Mouse (Mus musculus) hindbrain, postnatal 0 days (tissue): ENCODE data around the gene Cers1. TPM values are rescaled to one million over a fixed set of nuclear protein-coding genes. Genes with fewer than 3 reads are reported as not detected.

Experiments
- ATAC-seq: fragments of 200-750 bp; cut with Nextera tagmentation; 2 replicates; pipeline ENCODE4 v1.8.0; 2017; ENCODE audit warnings: mild to moderate bottlenecking, moderate TSS enrichment, moderate library complexity
- DNase-seq: peaks from one replicate; pipeline ENCODE4 v3.0.0-alpha.2; 2015; ENCODE audit warnings: low spot score
- H3K27ac ChIP-seq: fragments of 300-500 bp; sonication (generic); 2 replicates; pipeline ENCODE4 v1.5.1; 2014; ENCODE audit warnings: mild to moderate bottlenecking
- H3K27me3 ChIP-seq: fragments of 300-500 bp; sonication (generic); 2 replicates; pipeline ENCODE4 v1.6.1; 2014; ENCODE audit warnings: low read length, mixed read lengths; ENCODE audit not compliant: insufficient read depth
- H3K36me3 ChIP-seq: fragments of 300-500 bp; sonication (generic); 2 replicates; pipeline ENCODE4 v1.6.1; 2014; ENCODE audit warnings: low read length, mixed read lengths; ENCODE audit not compliant: insufficient read depth
- H3K4me1 ChIP-seq: fragments of 300-500 bp; sonication (generic); 2 replicates; pipeline ENCODE4 v1.6.1; 2014; ENCODE audit warnings: antibody characterized with exemption, low read length, mixed read lengths; ENCODE audit not compliant: insufficient read depth
- H3K4me2 ChIP-seq: fragments of 300-500 bp; sonication (generic); 2 replicates; pipeline ENCODE4 v1.6.1; 2014; ENCODE audit warnings: low read depth, mild to moderate bottlenecking, low read length, moderate library complexity, mixed read lengths
- H3K4me3 ChIP-seq: fragments of 300-500 bp; sonication (generic); 2 replicates; pipeline ENCODE4 v1.5.1; 2014; ENCODE audit warnings: low read length
- H3K9ac ChIP-seq: fragments of 300-500 bp; sonication (generic); replicated peaks from 2 replicates; pipeline ENCODE4 v1.6.1; 2014; ENCODE audit warnings: mild to moderate bottlenecking, low read length, moderate library complexity, mixed read lengths
- H3K9me3 ChIP-seq: fragments of 300-500 bp; sonication (generic); 2 replicates; pipeline ENCODE4 v1.6.1; 2016; ENCODE audit warnings: low read length, mixed read lengths
- CTCF ChIP-seq: IDR thresholded peaks from 2 replicates; pipeline ENCODE4 v1.5.1; 2016; ENCODE audit warnings: antibody characterized with exemption, control low read depth, low read depth
- WGBS: fragments of 180-500 bp; shearing (Covaris S2); extraction: QIAGEN DNeasy Blood & Tissue Kit; methylation state at CpG from one replicate; pipeline ENCODE4 v1.1.7; 2014; 5-methylcytosine and 5-hydroxymethylcytosine counted together
- polyA plus RNA-seq: library from polyadenylated mRNA; unstranded; fragments of >200 nt; fragmentation: Nextera tagmentation; extraction: Ambion mirVana; gene quantifications from 2 replicates; pipeline ENCODE4 v1.2.1, GENCODE M21; 2015
- total RNA-seq: library from RNA; depleted of rRNA; stranded (reverse); fragments of >200 nt; gene quantifications from 2 replicates; pipeline ENCODE4 v1.2.3, GENCODE M21; 2014

Cers1 gene
- total and polyA plus RNA-seq, 2 experiments from 2014 or later = 45.5 to 92.5 TPM

GRCm38 (mm10) chr8:70276476-70276875 lies 39.1 kb upstream of the Cers1 start:
- TF ChIP-seq CTCF = no peak
- Histone ChIP-seq H3K36me3 (no peaks in the 10 kb centered on the region), H3K27ac (no peak overlapping the region), H3K4me1 (no peaks in the 10 kb centered on the region), H3K4me3 (no peak overlapping the region), H3K27me3 (no peaks in the 10 kb centered on the region), H3K4me2 (no peak overlapping the region), H3K9ac (no peak overlapping the region), H3K9me3 (no peaks in the 10 kb centered on the region)
- 92% methylated on average over 3 of the region's 3 CpGs for WGBS
- ATAC-seq (no peak), DNase-seq (no peak)

- no peaks in the 10 kb centered on the region for H3K36me3 ChIP-seq
- H3K9ac ChIP-seq = 0 out of 2 replicates have a peak overlapping the region, but pooled peaks have one; percentile 9
- H3K27me3 ChIP-seq = no peaks in the 10 kb centered on the region
- TF ChIP-seq CTCF = no peak
- 50% methylated on average over 15 of the region's 15 CpGs for WGBS
- no peak overlapping the region for H3K4me2 ChIP-seq
- ATAC-seq (no peak), DNase-seq (no peak)
- H3K27ac ChIP-seq = peak overlapping the region; percentile 0; the same call in 1 of the 2 replicates
- no peaks in the 10 kb centered on the region for H3K9me3 ChIP-seq
- H3K4me1 ChIP-seq = no peaks in the 10 kb centered on the region
- H3K4me3 ChIP-seq = no peak overlapping the region
These were observed 37.4 kb upstream of the Cers1 start for GRCm38 (mm10) chr8:70278175-70278574.

GRCm38 (mm10) chr8:70279266-70279665 lies 36.3 kb upstream of the Cers1 start:
- Histone ChIP-seq H3K4me2 (no peak overlapping the region), H3K27ac (no peak overlapping the region), H3K4me3 (no peak overlapping the region), H3K9me3 (no peaks in the 10 kb centered on the region), H3K4me1 (no peaks in the 10 kb centered on the region), H3K36me3 (no peaks in the 10 kb centered on the region), H3K9ac (no peak overlapping the region), H3K27me3 (no peaks in the 10 kb centered on the region)
- WGBS = 78% methylated on average over 8 of the region's 8 CpGs
- no peak for TF ChIP-seq CTCF
- DNase-seq = no peak
- ATAC-seq = no peak

GRCm38 (mm10) chr8:70281001-70281400 lies 34.6 kb upstream of the Cers1 start:
- DNase-seq (no peak), ATAC-seq (no peak)
- Histone ChIP-seq H3K4me1 (no peaks in the 10 kb centered on the region), H3K9me3 (no peaks in the 10 kb centered on the region), H3K4me2 (no peak overlapping the region), H3K27ac (no peak overlapping the region; the same call in 1 of the 2 replicates), H3K9ac (no peak overlapping the region), H3K27me3 (no peaks in the 10 kb centered on the region), H3K36me3 (peaks cover 5% of the 10 kb centered on the region; the same call in 1 of the 2 replicates), H3K4me3 (no peak overlapping the region)
- TF ChIP-seq CTCF = no peak
- 37% methylated on average over 3 of the region's 3 CpGs for WGBS

DNA sequence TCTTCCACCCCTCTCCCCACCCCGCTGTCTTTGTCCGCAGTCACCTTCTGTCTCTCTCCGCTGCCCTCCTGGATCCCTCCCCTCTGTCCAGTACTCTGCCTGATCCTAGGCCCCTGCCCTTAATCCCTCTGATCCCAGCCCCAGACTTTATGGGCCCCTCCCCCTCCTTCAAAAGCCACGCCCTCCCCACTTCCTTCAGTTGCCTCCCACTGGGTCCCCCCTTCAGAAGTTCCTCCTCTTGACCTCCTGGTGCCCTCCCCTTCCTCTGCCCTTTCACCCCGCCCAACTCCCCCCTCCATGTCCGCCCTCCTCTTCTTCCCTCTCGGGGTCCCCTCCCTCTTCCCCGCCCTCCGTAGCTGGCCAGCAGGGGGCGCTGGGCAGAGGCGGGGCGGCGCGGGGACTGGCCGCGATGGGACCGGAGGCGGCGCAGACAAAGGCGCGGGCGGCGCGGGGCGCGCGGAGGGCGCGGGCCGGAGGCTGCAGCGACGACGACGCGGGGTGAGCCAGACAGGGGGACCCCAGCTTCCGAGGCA lies 32.9 kb upstream of the Cers1 start, which contains the start of gene Homer3:
Homer3 (plus strand) TSS at position 225 of the 533 bp plus-strand sequence.
- Histone ChIP-seq H3K9ac (peak within 1 kb of the TSS; percentile 81), H3K4me3 (peak within 1 kb of the TSS; percentile 81), H3K9me3 (no peaks in the 10 kb centered on the region), H3K4me2 (peak within 1 kb of the TSS; percentile 92), H3K27ac (peak within 1 kb of the TSS; percentile 73; the same call in 1 of the 2 replicates), H3K36me3 (peaks cover 15% of the 10 kb centered on the region; the same call in 1 of the 2 replicates), H3K4me1 (no peaks in the 10 kb centered on the region), H3K27me3 (no peaks in the 10 kb centered on the region)
- peak; percentile 84 for DNase-seq
- TF ChIP-seq CTCF = peak; percentile 78
- peak; percentile 85 for ATAC-seq
- WGBS = under 1% methylated on average over 35 of the region's 36 CpGs

GRCm38 (mm10) chr8:70283136-70284077 lies 32.2 kb upstream of the Cers1 start:
- WGBS = 1% methylated on average over 45 of the region's 55 CpGs
- DNase-seq (peak; percentile 40), ATAC-seq (peak; percentile 60)
- peak overlapping the region; percentile 81 for H3K9ac ChIP-seq
- no peaks in the 10 kb centered on the region for H3K4me1 ChIP-seq
- TF ChIP-seq CTCF = no peak
- peak overlapping the region; percentile 92 for H3K4me2 ChIP-seq
- peak overlapping the region; percentile 81 for H3K4me3 ChIP-seq
- H3K27me3 ChIP-seq = no peaks in the 10 kb centered on the region
- H3K9me3 ChIP-seq = no peaks in the 10 kb centered on the region
- H3K36me3 ChIP-seq = peaks cover 15% of the 10 kb centered on the region; the same call in 1 of the 2 replicates
- peak overlapping the region; percentile 73; the same call in 1 of the 2 replicates for H3K27ac ChIP-seq
